Mouse (Mus musculus): Measurements from ENCODE around the gene Tbc1d9b.

GRCm38 (mm10) chr11:50097091-50097490 is 34.1 kb upstream of the Tbc1d9b start:
- TF ChIP-seq TAL1 (IDR thresholded peaks at IDR 0.05; ENCODE audit: low read length) = no peak
- no peak for TF ChIP-seq GATA1 (IDR thresholded peaks at IDR 0.05; ENCODE audit: low read length)

All from erythroblast, embryonic 14.5 days (primary cell).